ENCODE assay signal across 19 mouse cellular contexts in the genomic region with DNA sequence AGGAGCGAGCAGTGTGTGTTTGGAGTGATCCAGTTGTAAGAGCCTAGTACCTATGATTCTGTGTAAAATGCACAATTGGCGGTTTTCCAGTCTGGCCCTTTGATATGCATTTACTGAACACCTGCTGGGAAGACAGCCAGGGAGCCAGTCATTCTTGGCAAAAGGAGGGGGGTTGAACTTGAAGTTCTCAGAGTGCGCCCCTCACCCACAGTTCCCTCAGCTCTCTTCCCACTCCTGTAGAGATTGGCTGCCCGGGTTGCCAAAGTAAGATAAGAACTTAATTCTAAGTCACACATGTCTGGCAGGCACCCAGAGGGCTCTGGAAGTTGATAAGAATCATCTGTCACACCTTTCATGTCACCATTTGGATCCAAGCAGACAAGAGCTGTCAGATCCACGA. TPM values are rescaled to one million over a fixed set of nuclear protein-coding genes. Genes with fewer than 3 reads are reported as not detected.
DNase-seq lines count a peak whose midpoint lies in the region; ATAC-seq lines count a peak whose summit lies in the region.
"Had no signal": no experiment of that assay in that cellular context is flagged by ENCODE, and none has a peak within 500 bp of the region (broad histone marks: within the 10 kb centered on the region; RNA-seq: fewer than 3 reads in every experiment).

No protein-coding gene starts in this region.

- 56% methylated on average over 5 of the region's 5 CpGs for WGBS in forebrain, embryonic 12.5 days
- WGBS in forebrain, embryonic 11.5 days = 69% methylated on average over 5 of the region's 5 CpGs
- 53% methylated on average over 5 of the region's 5 CpGs for WGBS in neural tube, embryonic 13.5 days
- WGBS in neural tube, embryonic 14.5 days = 52% methylated on average over 5 of the region's 5 CpGs

- H3K27ac ChIP-seq in forebrain, embryonic 12.5 days = peak overlapping the region; percentile 25
- H3K27ac ChIP-seq in forebrain, embryonic 11.5 days (ENCODE audit: low read depth, low read length) = no peak overlapping the region
- peak overlapping the region; percentile 69 for H3K27ac ChIP-seq in neural tube, embryonic 13.5 days (replicated peaks)
- peak overlapping the region; percentile 10; the same call in 1 of the 2 replicates for H3K27ac ChIP-seq in neural tube, embryonic 14.5 days (ENCODE audit: low read depth, low read length)
- H3K27ac ChIP-seq: embryonic facial prominence, embryonic 13.5 days; liver, embryonic 12.5 days; stomach, embryonic 15.5 days had no signal

- 0 out of 2 replicates have a peak, but pooled peaks cover 2% of the 10 kb centered on the region for H3K27me3 ChIP-seq in forebrain, embryonic 12.5 days
- no peaks in the 10 kb centered on the region for H3K27me3 ChIP-seq in forebrain, embryonic 11.5 days (ENCODE audit: control insufficient read depth, insufficient read depth, low read length)
- H3K27me3 ChIP-seq in neural tube, embryonic 13.5 days = peaks cover 8% of the 10 kb centered on the region; the same call in 1 of the 2 replicates
- H3K27me3 ChIP-seq in neural tube, embryonic 14.5 days (ENCODE audit: control insufficient read depth, insufficient read depth, low read length) = no peaks in the 10 kb centered on the region
- H3K27me3 ChIP-seq: stomach, embryonic 15.5 days had no signal

- DNase-seq in forebrain, embryonic 11.5 days (ENCODE audit: low spot score) = no peak
- peak; percentile 9 to 17 for DNase-seq in kidney, postnatal 4 days
- DNase-seq in kidney, adult 11 months = no peak
- no peak for DNase-seq in neural tube, embryonic 10.5 days (ENCODE audit: extremely low spot score, low spot score)
- DNase-seq in left cerebral cortex, adult 18-20 months (ENCODE audit: low spot score in 2 of 2) = no peak
- DNase-seq: adrenal gland, adult 8-10 months; cerebellum, adult 2 months; heart, adult 18-20 months; kidney, adult 9 months; thymus, adult 2 months had no signal

- no peaks in the 10 kb centered on the region for H3K36me3 ChIP-seq in forebrain, embryonic 12.5 days (replicated peaks)
- no peaks in the 10 kb centered on the region for H3K36me3 ChIP-seq in forebrain, embryonic 11.5 days (ENCODE audit: control insufficient read depth, insufficient read depth, low read length)
- no peaks in the 10 kb centered on the region for H3K36me3 ChIP-seq in neural tube, embryonic 13.5 days
- no peaks in the 10 kb centered on the region for H3K36me3 ChIP-seq in neural tube, embryonic 14.5 days (ENCODE audit: control insufficient read depth, insufficient read depth, low read length)
- H3K36me3 ChIP-seq: embryonic facial prominence, embryonic 13.5 days; liver, embryonic 12.5 days; stomach, embryonic 15.5 days had no signal

- H3K9me3 ChIP-seq in forebrain, embryonic 12.5 days = no peaks in the 10 kb centered on the region
- H3K9me3 ChIP-seq in forebrain, embryonic 11.5 days (ENCODE audit: control insufficient read depth, low read length) = no peaks in the 10 kb centered on the region
- H3K9me3 ChIP-seq in neural tube, embryonic 13.5 days = no peaks in the 10 kb centered on the region
- no peaks in the 10 kb centered on the region for H3K9me3 ChIP-seq in neural tube, embryonic 14.5 days (ENCODE audit: control insufficient read depth, low read length)
- H3K9me3 ChIP-seq: embryonic facial prominence, embryonic 13.5 days; liver, embryonic 12.5 days; stomach, embryonic 15.5 days had no signal

- no peak overlapping the region; the same call in 1 of the 2 replicates for H3K4me2 ChIP-seq in forebrain, embryonic 12.5 days
- no peak overlapping the region for H3K4me2 ChIP-seq in forebrain, embryonic 11.5 days (ENCODE audit: low read depth, low read length, severe bottlenecking)
- H3K4me2 ChIP-seq in neural tube, embryonic 13.5 days = no peak overlapping the region
- no peak overlapping the region for H3K4me2 ChIP-seq in neural tube, embryonic 14.5 days (ENCODE audit: low read depth, low read length)
- H3K4me2 ChIP-seq: embryonic facial prominence, embryonic 13.5 days; liver, embryonic 12.5 days; stomach, embryonic 15.5 days had no signal

- ATAC-seq in forebrain, embryonic 12.5 days (ENCODE audit: low FRiP score) = no peak
- ATAC-seq in forebrain, embryonic 11.5 days (replicated peaks; ENCODE audit: low FRiP score) = no peak
- ATAC-seq in neural tube, embryonic 13.5 days (ENCODE audit: low read depth) = no peak
- no peak for ATAC-seq in neural tube, embryonic 14.5 days (ENCODE audit: low read depth)
- ATAC-seq: liver, embryonic 12.5 days; lung, postnatal 0 days had no signal

- H3K4me1 ChIP-seq in forebrain, embryonic 12.5 days = peaks cover 34% of the 10 kb centered on the region
- H3K4me1 ChIP-seq in forebrain, embryonic 11.5 days (replicated peaks; ENCODE audit: control insufficient read depth, insufficient read depth, low read length) = peaks cover 5% of the 10 kb centered on the region; the same call in 1 of the 2 replicates
- H3K4me1 ChIP-seq in neural tube, embryonic 13.5 days (replicated peaks) = peaks cover 46% of the 10 kb centered on the region
- peaks cover 20% of the 10 kb centered on the region for H3K4me1 ChIP-seq in neural tube, embryonic 14.5 days (ENCODE audit: control insufficient read depth, insufficient read depth, low read length)
- H3K4me1 ChIP-seq: embryonic facial prominence, embryonic 13.5 days; liver, embryonic 12.5 days; stomach, embryonic 15.5 days had no signal

- H3K9ac ChIP-seq in forebrain, embryonic 12.5 days = no peak overlapping the region
- H3K9ac ChIP-seq in forebrain, embryonic 11.5 days (ENCODE audit: low read length) = no peak overlapping the region
- H3K9ac ChIP-seq in neural tube, embryonic 13.5 days = no peak overlapping the region
- no peak overlapping the region for H3K9ac ChIP-seq in neural tube, embryonic 14.5 days (replicated peaks; ENCODE audit: low read depth, low read length)
- H3K9ac ChIP-seq: embryonic facial prominence, embryonic 13.5 days; liver, embryonic 12.5 days; stomach, embryonic 15.5 days had no signal

- no peak overlapping the region for H3K4me3 ChIP-seq in forebrain, embryonic 12.5 days (replicated peaks)
- no peak overlapping the region for H3K4me3 ChIP-seq in forebrain, embryonic 11.5 days (ENCODE audit: low read depth, low read length)
- H3K4me3 ChIP-seq in neural tube, embryonic 13.5 days = no peak overlapping the region
- H3K4me3 ChIP-seq in neural tube, embryonic 14.5 days (ENCODE audit: low read depth, low read length) = no peak overlapping the region
- H3K4me3 ChIP-seq: embryonic facial prominence, embryonic 13.5 days; liver, embryonic 12.5 days; stomach, embryonic 15.5 days had no signal

RNA-seq across cellular contexts. Expression of a gene that starts 18.0 kb away (rescaled TPM):
- 49.9 and 57.8 TPM in 2 replicates for polyA plus RNA-seq in forebrain, embryonic 12.5 days (2016; fragmentation: Nextera tagmentation; extraction: Ambion mirVana)
- 22.0 and 26.1 TPM in 2 replicates for polyA plus RNA-seq in forebrain, embryonic 11.5 days (2014; fragmentation: Nextera tagmentation; extraction: Ambion mirVana)
- polyA plus RNA-seq in neural tube, embryonic 13.5 days (2015; fragmentation: Nextera tagmentation; extraction: Ambion mirVana) = 66.6 and 67.8 TPM in 2 replicates
- 122 and 156 TPM in 2 replicates for polyA plus RNA-seq in neural tube, embryonic 14.5 days (2014; fragmentation: Nextera tagmentation; extraction: Ambion mirVana)
- 100 to 1,000 TPM; 288 to 289 TPM for total RNA-seq in left cerebral cortex, adult 18-20 months (2021)
- total RNA-seq: common myeloid progenitor, adult 5-6 weeks; megakaryocyte, adult 5-6 weeks had no signal
- polyA plus RNA-seq: liver, embryonic 12.5 days; lung, postnatal 0 days had no signal

Comparison
In these comparisons a context has a peak if more than half of its experiments do, and no peak if none do; other contexts are left out.
1. DNase-seq: peak in kidney, postnatal 4 days (2 of 2); none in forebrain, embryonic 11.5 days (single experiment), kidney, adult 11 months (single experiment), neural tube, embryonic 10.5 days (single experiment) and left cerebral cortex, adult 18-20 months (0 of 2).